Mouse (Mus musculus): ENCODE measurements around the gene Kif1c.

DNA sequence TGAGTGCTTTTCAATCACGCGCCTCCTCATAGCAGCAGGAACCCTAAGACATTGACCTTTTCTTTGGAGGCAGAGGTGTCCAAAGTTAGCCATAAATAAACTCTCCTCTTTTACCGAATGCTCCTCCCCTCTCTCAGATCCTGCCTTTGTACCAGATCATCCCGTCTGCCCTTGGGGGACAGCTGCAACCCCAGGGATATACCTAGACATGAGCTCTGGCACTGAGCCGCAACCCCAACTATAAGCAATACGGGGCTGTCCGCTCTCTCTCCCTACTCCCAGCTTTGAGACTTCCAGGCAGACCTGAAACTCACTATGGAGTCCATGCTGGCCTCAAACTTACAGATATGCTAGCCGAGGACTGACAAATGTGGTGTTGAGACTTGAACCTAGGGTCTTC lies 33.7 kb upstream of the Kif1c start:
- TF ChIP-seq POLR2A (IDR thresholded peaks at IDR 0.05; ENCODE audit: borderline replicate concordance, control insufficient read depth, low read depth, low read length), result no peak
- TF ChIP-seq CTCF (IDR thresholded peaks at IDR 0.05; ENCODE audit: control insufficient read depth, insufficient read depth, low read length), result no peak
